Mouse (Mus musculus) midbrain, embryonic 12.5 days (tissue): ENCODE measurements around the gene Olfr987. TPM values are rescaled to one million over a fixed set of nuclear protein-coding genes. Genes with fewer than 3 reads are reported as not detected.
"Not testable (repeated sequence)": the region's sequence is repeated elsewhere in the genome, so short reads cannot be mapped to it uniquely, and the experiment has no call there.

Source experiments
- ATAC-seq: fragments of 200-750 bp; cut with Nextera tagmentation; 2 replicates; pipeline ENCODE4 v1.8.0; 2017; ENCODE audit warnings: low read depth, moderate TSS enrichment, moderate library complexity; ENCODE audit not compliant: low FRiP score
- H3K27ac ChIP-seq: fragments of 300-500 bp; sonication (generic); replicated peaks from 2 replicates; pipeline ENCODE4 v1.5.1; 2016; ENCODE audit warnings: mild to moderate bottlenecking
- H3K27me3 ChIP-seq: fragments of 300-500 bp; sonication (generic); 2 replicates; pipeline ENCODE4 v1.6.1; 2016; ENCODE audit warnings: mild to moderate bottlenecking
- H3K36me3 ChIP-seq: fragments of 300-500 bp; sonication (generic); 2 replicates; pipeline ENCODE4 v1.6.1; 2016
- H3K4me1 ChIP-seq: fragments of 300-500 bp; sonication (generic); 2 replicates; pipeline ENCODE4 v1.6.1; 2016
- H3K4me2 ChIP-seq: fragments of 300-500 bp; sonication (generic); replicated peaks from 2 replicates; pipeline ENCODE4 v1.6.1; 2016; ENCODE audit warnings: mild to moderate bottlenecking, moderate library complexity
- H3K4me3 ChIP-seq: fragments of 300-500 bp; sonication (generic); 2 replicates; pipeline ENCODE4 v1.5.1; 2016; ENCODE audit warnings: mild to moderate bottlenecking
- H3K9ac ChIP-seq: fragments of 300-500 bp; sonication (generic); replicated peaks from 2 replicates; pipeline ENCODE4 v1.6.1; 2016; ENCODE audit warnings: mild to moderate bottlenecking, moderate library complexity
- H3K9me3 ChIP-seq: fragments of 300-500 bp; sonication (generic); 2 replicates; pipeline ENCODE4 v1.6.1; 2016; ENCODE audit warnings: mild to moderate bottlenecking
- WGBS: fragments of 180-500 bp; shearing (Covaris S2); methylation state at CpG from one replicate; pipeline ENCODE4 v1.1.7; 2016; 5-methylcytosine and 5-hydroxymethylcytosine counted together
- polyA plus RNA-seq: library from polyadenylated mRNA; unstranded; fragments of >200 nt; fragmentation: Nextera tagmentation; extraction: Ambion mirVana; gene quantifications from 2 replicates; pipeline ENCODE4 v1.2.1, GENCODE M21; 2016

The Olfr987 gene
- not detected in 2 replicates for polyA plus RNA-seq

- H3K27ac ChIP-seq, H3K27me3 ChIP-seq, H3K9me3 ChIP-seq, H3K4me3 ChIP-seq, H3K4me2 ChIP-seq, H3K9ac ChIP-seq, ATAC-seq, H3K4me1 ChIP-seq, H3K36me3 ChIP-seq: not testable (repeated sequence)
Observed at GRCm38 (mm10) chr2:85339215-85339614, at the start of gene Olfr987. Olfr987 (minus strand) TSS chr2:85339315.

DNA sequence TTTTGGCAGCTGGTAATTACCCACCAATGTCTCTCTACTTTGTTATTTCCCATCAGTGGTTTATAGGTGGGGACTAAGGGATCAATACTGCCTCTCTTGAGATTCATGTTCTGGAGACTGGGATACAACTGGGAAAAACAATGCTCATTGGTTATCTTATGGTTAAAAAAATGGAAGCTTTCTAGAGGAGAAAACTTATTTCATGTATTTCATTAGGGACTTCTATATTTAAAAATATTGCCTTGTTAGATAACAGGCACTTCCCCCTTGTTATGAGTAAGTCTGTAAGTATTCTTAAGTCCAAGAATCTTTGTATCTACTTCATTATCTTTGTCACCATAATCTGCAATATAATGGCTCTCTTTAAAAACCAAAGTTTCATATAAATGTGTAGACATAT lies 24.0 kb upstream of the Olfr987 start, which contains the start of gene Olfr988:
Gene Olfr988 (minus strand): TSS at position 101 of the 400 bp plus-strand sequence.
- H3K9me3 ChIP-seq, H3K36me3 ChIP-seq, H3K9ac ChIP-seq, H3K4me2 ChIP-seq, H3K27me3 ChIP-seq, ATAC-seq, H3K4me1 ChIP-seq, H3K27ac ChIP-seq, H3K4me3 ChIP-seq: not testable (repeated sequence)

GRCm38 (mm10) chr2:85339972-85340371 lies 857 bp upstream of the Olfr987 start:
- Histone ChIP-seq H3K9me3 (no peaks in the 10 kb centered on the region), H3K27ac (no peak overlapping the region), H3K4me3 (no peak overlapping the region), H3K4me2 (no peak overlapping the region), H3K27me3 (no peaks in the 10 kb centered on the region), H3K36me3 (no peaks in the 10 kb centered on the region), H3K4me1 (no peaks in the 10 kb centered on the region), H3K9ac (no peak overlapping the region)
- no peak for ATAC-seq
- WGBS, result 86% methylated on average over 7 of the region's 7 CpGs

- 72% methylated on average over 1 of the region's 1 CpGs for WGBS
Observed at GRCm38 (mm10) chr2:85319106-85319505, 20.0 kb downstream of the Olfr987 start.

DNA sequence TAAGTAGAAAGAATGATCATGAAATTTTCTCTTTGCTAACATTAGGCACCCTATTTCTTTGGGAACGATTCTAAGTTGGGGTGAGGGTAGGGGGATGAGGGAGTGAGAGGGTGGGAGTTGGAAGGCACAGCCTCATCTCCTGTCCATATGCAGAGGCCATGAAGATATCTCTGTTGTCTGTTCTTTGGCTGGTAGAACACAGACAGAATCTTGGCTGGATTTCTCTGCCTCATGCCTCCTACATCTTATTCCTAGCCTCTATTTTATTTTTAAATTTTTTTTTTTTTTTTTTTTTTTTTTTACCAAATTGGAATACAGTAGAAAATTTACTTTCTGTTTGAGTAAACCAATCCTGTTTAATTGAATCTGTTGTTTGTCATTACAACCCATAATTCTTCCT lies 53.7 kb downstream of the Olfr987 start:
- Histone ChIP-seq H3K27me3 (no peaks in the 10 kb centered on the region), H3K4me1 (no peaks in the 10 kb centered on the region), H3K9ac (no peak overlapping the region), H3K9me3 (no peaks in the 10 kb centered on the region), H3K4me2 (no peak overlapping the region), H3K27ac (no peak overlapping the region), H3K4me3 (no peak overlapping the region), H3K36me3 (no peaks in the 10 kb centered on the region)
- ATAC-seq, result no peak
- 60% methylated on average over 1 of the region's 1 CpGs for WGBS

More at GRCm38 (mm10) chr2:85319106-85319505, 20.0 kb downstream of the Olfr987 start:
- Histone ChIP-seq H3K36me3 (no peaks in the 10 kb centered on the region), H3K4me3 (no peak overlapping the region), H3K27me3 (no peaks in the 10 kb centered on the region), H3K4me1 (no peaks in the 10 kb centered on the region), H3K9me3 (no peaks in the 10 kb centered on the region), H3K4me2 (no peak overlapping the region), H3K27ac (no peak overlapping the region), H3K9ac (no peak overlapping the region)
- ATAC-seq, result no peak

DNA sequence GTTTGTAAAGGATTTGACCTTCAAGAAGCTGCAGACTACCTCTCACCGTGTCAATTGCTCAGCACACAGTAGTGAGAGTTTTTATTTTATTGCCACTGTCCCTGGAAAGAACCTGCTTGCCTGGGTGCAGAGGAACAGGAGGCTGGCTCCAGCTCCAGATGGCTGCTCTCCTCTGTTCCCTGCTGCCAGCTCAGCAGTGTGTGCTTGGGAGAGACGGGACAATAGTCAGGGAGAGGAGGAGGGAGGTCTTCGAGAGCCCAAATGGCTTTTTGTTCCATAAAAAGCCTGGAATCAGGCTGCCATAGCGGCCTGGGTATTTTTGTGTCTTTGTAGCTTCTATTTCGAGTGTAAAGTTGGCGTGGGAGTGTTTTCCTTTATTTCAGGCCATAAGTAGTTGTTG lies 54.5 kb downstream of the Olfr987 start:
- Histone ChIP-seq H3K4me2 (no peak overlapping the region), H3K27me3 (no peaks in the 10 kb centered on the region), H3K4me3 (no peak overlapping the region), H3K27ac (0 out of 2 replicates have a peak overlapping the region, but pooled peaks have one; percentile 25), H3K36me3 (no peaks in the 10 kb centered on the region), H3K9ac (no peak overlapping the region), H3K9me3 (no peaks in the 10 kb centered on the region), H3K4me1 (no peaks in the 10 kb centered on the region)
- 31% methylated on average over 6 of the region's 6 CpGs for WGBS
- ATAC-seq, result peak; percentile 75

GRCm38 (mm10) chr2:85283631-85284466 lies 55.3 kb downstream of the Olfr987 start:
- H3K9ac ChIP-seq, result no peak overlapping the region
- no peak overlapping the region for H3K4me3 ChIP-seq
- no peaks in the 10 kb centered on the region for H3K4me1 ChIP-seq
- 85% methylated on average over 8 of the region's 8 CpGs for WGBS
- H3K36me3 ChIP-seq, result no peaks in the 10 kb centered on the region
- H3K4me2 ChIP-seq, result no peak overlapping the region
- H3K9me3 ChIP-seq, result no peaks in the 10 kb centered on the region
- no peaks in the 10 kb centered on the region for H3K27me3 ChIP-seq
- H3K27ac ChIP-seq, result 0 out of 2 replicates have a peak overlapping the region, but pooled peaks have one; percentile 25
- no peak for ATAC-seq

GRCm38 (mm10) chr2:85281023-85281422 lies 58.1 kb downstream of the Olfr987 start:
- no peaks in the 10 kb centered on the region for H3K9me3 ChIP-seq
- H3K4me3 ChIP-seq, result no peak overlapping the region

More at GRCm38 (mm10) chr2:85281023-85281422, 58.1 kb downstream of the Olfr987 start:
- Histone ChIP-seq H3K4me1 (no peaks in the 10 kb centered on the region), H3K9ac (no peak overlapping the region), H3K27me3 (no peaks in the 10 kb centered on the region), H3K4me2 (no peak overlapping the region), H3K27ac (no peak overlapping the region), H3K36me3 (no peaks in the 10 kb centered on the region)
- no peak for ATAC-seq
- WGBS, result 56% methylated on average over 4 of the region's 4 CpGs

Other genes with a start within 250 kb of the Olfr987 start
- 32.9 and 33.8 TPM in 2 replicates for gene Aplnr, start 203.1 kb downstream of the Olfr987 start, polyA plus RNA-seq
- 2.1 and 2.9 TPM in 2 replicates for gene Lrrc55, start 142.1 kb downstream of the Olfr987 start, polyA plus RNA-seq
- gene Olfr988, start 23.9 kb upstream of the Olfr987 start, polyA plus RNA-seq, result not detected in 2 replicates
- not detected in 2 replicates for gene Olfr992, start 70.2 kb upstream of the Olfr987 start, polyA plus RNA-seq
- not detected in 2 replicates for gene Olfr993, start 75.6 kb upstream of the Olfr987 start, polyA plus RNA-seq
- gene Olfr994, start 97.1 kb upstream of the Olfr987 start, polyA plus RNA-seq, result not detected in 2 replicates
- gene Olfr995, start 104.3 kb upstream of the Olfr987 start, polyA plus RNA-seq, result not detected in 2 replicates
- not detected in 2 replicates for gene 4833423E24Rik, start 179.7 kb upstream of the Olfr987 start, polyA plus RNA-seq
- not detected in 2 replicates for gene Olfr996, start 239.9 kb upstream of the Olfr987 start, polyA plus RNA-seq
- gene Olfr998, start 249.6 kb upstream of the Olfr987 start, polyA plus RNA-seq, result not detected in 2 replicates